Mouse (Mus musculus): Measurements from ENCODE around the gene Hist1h4c. TPM values are rescaled to one million over a fixed set of nuclear protein-coding genes. Genes with fewer than 3 reads are reported as not detected.
"Not testable (repeated sequence)": the region's sequence is repeated elsewhere in the genome, so short reads cannot be mapped to it uniquely, and the experiment has no call there.

Hist1h4c gene
- total and polyA plus RNA-seq, 2 experiments = 0.95 to 190 TPM

DNA sequence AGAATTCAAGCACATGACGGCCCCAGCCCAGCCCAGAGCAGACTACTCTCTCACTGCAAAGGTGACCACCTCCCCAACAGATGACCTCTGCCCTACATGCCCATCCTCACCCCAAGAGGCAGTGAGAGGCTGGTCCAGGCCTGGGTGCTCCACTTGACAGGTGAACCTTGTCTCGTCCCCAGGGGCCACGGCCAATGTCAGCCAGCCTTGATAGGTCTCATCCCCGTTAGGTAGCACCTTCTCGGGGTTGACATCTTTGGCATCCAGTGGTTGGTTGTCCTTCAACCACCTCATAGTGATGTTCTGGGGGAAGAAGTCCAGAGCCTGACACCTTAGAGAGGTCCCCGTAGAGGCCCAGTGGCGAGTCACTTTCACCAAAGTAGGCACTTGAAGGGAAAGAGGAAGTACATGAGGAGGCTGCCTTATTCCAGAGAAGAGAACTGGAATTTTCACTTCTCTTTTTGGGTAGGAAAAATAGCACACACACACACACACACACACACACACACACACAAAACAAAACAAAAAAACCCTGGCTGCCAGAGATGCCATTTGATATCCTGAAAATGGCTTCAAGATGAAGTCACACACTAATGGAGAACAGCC lies 7.6 kb upstream of the Hist1h4c start:
- no peak overlapping the region for H3K9ac ChIP-seq (ENCODE audit: low read depth, low read length)
- DNase-seq (ENCODE audit: extremely low read depth, low read depth, low spot score) = no peak
- TF ChIP-seq POLR2A (IDR thresholded peaks at IDR 0.05; ENCODE audit: extremely low read depth, insufficient read depth, low read length) (no peak), CTCF (IDR thresholded peaks at IDR 0.05; ENCODE audit: low read depth, low read length) (no peak)
- 96% methylated on average over 7 of the region's 7 CpGs for WGBS
- no peak overlapping the region for H3K4me3 ChIP-seq (ENCODE audit: insufficient read depth, low read depth, low read length)
- no peaks in the 10 kb centered on the region for H3K27me3 ChIP-seq (ENCODE audit: control insufficient read depth, insufficient read depth, low read length)
- H3K27ac ChIP-seq (replicated peaks; ENCODE audit: insufficient read depth, low read depth, low read length) = no peak overlapping the region
- peaks cover 16% of the 10 kb centered on the region; the same call in 1 of the 2 replicates for H3K36me3 ChIP-seq (ENCODE audit: control insufficient read depth, insufficient read depth, low read length)
- peaks cover 12% of the 10 kb centered on the region for H3K4me1 ChIP-seq (ENCODE audit: control insufficient read depth, insufficient read depth, low read length)
- H3K79me2 ChIP-seq (ENCODE audit: control insufficient read depth, insufficient read depth, low read length) = no peaks in the 10 kb centered on the region

DNA sequence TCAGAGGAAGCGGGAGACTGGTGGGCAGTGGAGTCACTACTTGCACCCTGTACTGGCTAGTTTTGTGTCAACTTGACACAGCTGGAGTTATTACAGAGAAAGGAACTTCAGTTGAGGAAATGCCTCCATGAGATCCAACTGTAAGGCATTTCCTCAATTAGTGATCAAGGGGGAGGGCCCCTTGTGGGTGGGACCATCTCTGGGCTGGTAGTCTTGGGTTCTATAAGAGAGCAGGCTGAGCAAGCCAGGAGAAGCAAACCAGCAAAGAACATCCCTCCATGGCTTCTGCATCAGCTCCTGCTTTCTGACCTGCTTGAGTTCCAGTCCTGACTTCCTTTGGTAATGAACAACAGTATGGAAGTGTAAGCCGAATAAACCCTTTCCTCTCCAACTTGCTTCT lies 4.5 kb upstream of the Hist1h4c start:
- WGBS = 72% methylated on average over 2 of the region's 2 CpGs
- DNase-seq (ENCODE audit: extremely low read depth, low read depth, low spot score); H3K4me1 ChIP-seq (ENCODE audit: control insufficient read depth, insufficient read depth, low read length); H3K27ac ChIP-seq (replicated peaks; ENCODE audit: insufficient read depth, low read depth, low read length); H3K9ac ChIP-seq (ENCODE audit: low read depth, low read length); H3K4me3 ChIP-seq (ENCODE audit: insufficient read depth, low read depth, low read length); H3K79me2 ChIP-seq (ENCODE audit: control insufficient read depth, insufficient read depth, low read length); H3K27me3 ChIP-seq (ENCODE audit: control insufficient read depth, insufficient read depth, low read length): not testable (repeated sequence)
- H3K36me3 ChIP-seq (ENCODE audit: control insufficient read depth, insufficient read depth, low read length) = peaks cover 16% of the 10 kb centered on the region; the same call in 1 of the 2 replicates

DNA sequence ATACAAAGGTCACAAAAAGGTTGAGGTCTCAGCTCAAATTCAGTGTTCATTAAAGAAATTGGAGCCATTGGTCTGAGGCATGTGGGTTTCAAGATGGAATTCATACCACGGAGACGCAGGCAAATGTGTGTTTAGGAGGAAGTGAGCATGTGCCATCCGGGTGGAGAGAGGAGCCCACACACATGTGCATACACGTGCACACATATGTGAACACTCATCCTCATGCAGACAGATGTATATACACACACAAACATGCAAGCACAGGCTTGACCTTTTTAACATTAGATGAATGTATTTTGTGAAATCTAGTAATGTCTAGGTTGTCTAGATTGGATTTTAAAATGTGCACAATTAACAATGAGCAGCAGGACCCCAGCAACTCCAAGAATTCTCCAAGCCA lies 4.0 kb upstream of the Hist1h4c start:
- Histone ChIP-seq H3K36me3 (ENCODE audit: control insufficient read depth, insufficient read depth, low read length) (peaks cover 16% of the 10 kb centered on the region; the same call in 1 of the 2 replicates), H3K4me1 (ENCODE audit: control insufficient read depth, insufficient read depth, low read length) (no peaks in the 10 kb centered on the region; the same call in 1 of the 2 replicates), H3K27ac (replicated peaks; ENCODE audit: insufficient read depth, low read depth, low read length) (no peak overlapping the region), H3K79me2 (ENCODE audit: control insufficient read depth, insufficient read depth, low read length) (no peaks in the 10 kb centered on the region), H3K4me3 (ENCODE audit: insufficient read depth, low read depth, low read length) (no peak overlapping the region), H3K9ac (ENCODE audit: low read depth, low read length) (no peak overlapping the region), H3K27me3 (ENCODE audit: control insufficient read depth, insufficient read depth, low read length) (no peaks in the 10 kb centered on the region)
- WGBS = 74% methylated on average over 4 of the region's 4 CpGs
- no peak for TF ChIP-seq CTCF (IDR thresholded peaks at IDR 0.05; ENCODE audit: low read depth, low read length)
- no peak for TF ChIP-seq POLR2A (IDR thresholded peaks at IDR 0.05; ENCODE audit: extremely low read depth, insufficient read depth, low read length)
- no peak for DNase-seq (ENCODE audit: extremely low read depth, low read depth, low spot score)

DNA sequence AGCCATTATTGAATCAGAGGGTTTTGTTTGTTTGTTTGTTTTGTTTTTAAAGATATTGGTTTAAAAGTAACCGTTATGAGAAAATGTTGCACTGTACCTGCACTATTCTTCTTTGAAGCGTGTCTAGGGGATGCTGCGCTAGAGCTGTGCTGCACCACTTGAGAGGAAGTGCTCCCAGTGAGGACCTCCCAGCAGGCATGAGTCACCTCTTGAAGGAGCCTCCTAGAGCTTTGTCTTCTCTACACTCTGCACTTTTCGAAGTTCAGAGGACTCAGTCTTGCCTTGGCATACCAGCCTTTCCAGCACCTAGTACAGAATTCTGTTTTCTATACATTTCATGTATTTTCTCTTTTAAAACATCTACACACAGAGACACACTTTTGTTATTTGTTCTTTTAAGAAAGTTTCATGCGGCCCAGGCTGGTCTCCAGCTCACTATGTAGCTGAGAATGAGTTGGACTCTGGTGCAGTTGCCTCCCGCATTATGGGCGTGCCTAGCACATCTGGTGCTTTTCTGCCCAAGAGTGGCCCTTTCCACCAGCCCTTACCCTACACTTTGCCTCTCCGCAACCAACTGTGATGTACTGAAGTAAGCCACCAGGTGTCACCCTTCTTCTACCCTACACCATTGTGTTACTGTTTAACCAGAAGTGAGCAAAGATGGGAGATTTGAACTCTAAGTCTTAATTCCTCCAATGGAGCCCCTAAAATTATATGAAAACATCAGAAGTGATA lies 2.7 kb upstream of the Hist1h4c start:
- Histone ChIP-seq H3K27ac (replicated peaks; ENCODE audit: insufficient read depth, low read depth, low read length) (no peak overlapping the region), H3K27me3 (ENCODE audit: control insufficient read depth, insufficient read depth, low read length) (no peaks in the 10 kb centered on the region), H3K9ac (ENCODE audit: low read depth, low read length) (no peak overlapping the region), H3K79me2 (ENCODE audit: control insufficient read depth, insufficient read depth, low read length) (no peaks in the 10 kb centered on the region), H3K36me3 (ENCODE audit: control insufficient read depth, insufficient read depth, low read length) (peaks cover 16% of the 10 kb centered on the region; the same call in 1 of the 2 replicates), H3K4me3 (ENCODE audit: insufficient read depth, low read depth, low read length) (no peak overlapping the region), H3K4me1 (ENCODE audit: control insufficient read depth, insufficient read depth, low read length) (peaks cover 4% of the 10 kb centered on the region)
- WGBS = 27% methylated on average over 8 of the region's 8 CpGs
- DNase-seq (ENCODE audit: extremely low read depth, low read depth, low spot score) = peak; percentile 83
- TF ChIP-seq POLR2A (IDR thresholded peaks at IDR 0.05; ENCODE audit: extremely low read depth, insufficient read depth, low read length) (no peak), CTCF (IDR thresholded peaks at IDR 0.05; ENCODE audit: low read depth, low read length) (peak; percentile 66)

DNA sequence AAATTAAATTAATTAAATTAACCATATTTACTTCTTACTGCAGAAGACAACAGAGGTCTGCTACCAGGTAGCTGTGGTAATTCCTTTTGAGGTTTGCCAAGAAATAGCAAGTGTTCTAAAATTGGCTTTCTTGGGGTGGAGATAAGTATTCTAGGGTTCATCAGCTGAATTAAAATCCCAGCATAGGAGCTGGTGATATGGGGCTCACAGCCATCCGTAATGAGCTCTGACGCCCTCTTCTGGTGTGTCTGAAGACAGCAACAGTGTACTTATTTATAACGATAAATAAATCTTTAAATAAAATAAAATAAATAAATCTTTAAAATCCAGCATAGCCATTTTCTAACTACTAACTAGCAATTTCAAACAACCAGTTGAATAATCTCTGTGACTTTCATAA lies 1.5 kb upstream of the Hist1h4c start:
- peaks cover 10% of the 10 kb centered on the region; the same call in 1 of the 2 replicates for H3K36me3 ChIP-seq (ENCODE audit: control insufficient read depth, insufficient read depth, low read length)
- H3K4me1 ChIP-seq (ENCODE audit: control insufficient read depth, insufficient read depth, low read length) = peaks cover 7% of the 10 kb centered on the region
- H3K4me3 ChIP-seq (ENCODE audit: insufficient read depth, low read depth, low read length) = no peak overlapping the region
- no peaks in the 10 kb centered on the region for H3K27me3 ChIP-seq (ENCODE audit: control insufficient read depth, insufficient read depth, low read length)
- H3K27ac ChIP-seq (replicated peaks; ENCODE audit: insufficient read depth, low read depth, low read length) = no peak overlapping the region
- no peak for DNase-seq (ENCODE audit: extremely low read depth, low read depth, low spot score)
- WGBS = 72% methylated on average over 3 of the region's 3 CpGs
- TF ChIP-seq CTCF (IDR thresholded peaks at IDR 0.05; ENCODE audit: low read depth, low read length) (no peak), POLR2A (IDR thresholded peaks at IDR 0.05; ENCODE audit: extremely low read depth, insufficient read depth, low read length) (no peak)
- H3K79me2 ChIP-seq (ENCODE audit: control insufficient read depth, insufficient read depth, low read length) = no peaks in the 10 kb centered on the region
- H3K9ac ChIP-seq (ENCODE audit: low read depth, low read length) = no peak overlapping the region

DNA sequence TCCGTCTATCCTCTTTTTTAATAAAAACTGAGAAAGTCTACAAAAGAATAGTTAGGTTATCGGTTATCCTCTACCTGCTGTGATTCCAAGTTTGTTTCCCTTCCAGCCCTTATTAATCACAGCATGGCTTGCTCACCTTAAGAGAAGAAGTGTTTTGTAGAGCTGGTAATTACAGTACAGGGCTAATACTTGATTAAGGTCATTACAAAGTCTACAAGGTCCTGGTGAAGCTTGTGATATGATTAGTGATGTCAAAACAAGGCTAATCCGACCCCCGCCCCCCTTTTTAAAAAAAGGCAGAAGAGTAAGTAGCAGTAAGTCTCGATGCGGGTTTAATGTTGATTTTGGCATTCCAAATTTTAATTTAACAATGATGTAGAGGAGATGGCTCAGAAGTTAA lies 742 bp upstream of the Hist1h4c start:
- no peak overlapping the region for H3K9ac ChIP-seq (ENCODE audit: low read depth, low read length)
- no peaks in the 10 kb centered on the region for H3K27me3 ChIP-seq (ENCODE audit: control insufficient read depth, insufficient read depth, low read length)
- no peaks in the 10 kb centered on the region for H3K79me2 ChIP-seq (ENCODE audit: control insufficient read depth, insufficient read depth, low read length)
- no peak overlapping the region for H3K4me3 ChIP-seq (ENCODE audit: insufficient read depth, low read depth, low read length)
- WGBS = 65% methylated on average over 6 of the region's 6 CpGs
- no peak for DNase-seq (ENCODE audit: extremely low read depth, low read depth, low spot score)
- H3K36me3 ChIP-seq (ENCODE audit: control insufficient read depth, insufficient read depth, low read length) = peaks cover 5% of the 10 kb centered on the region; the same call in 1 of the 2 replicates
- no peak for TF ChIP-seq CTCF (IDR thresholded peaks at IDR 0.05; ENCODE audit: low read depth, low read length)
- no peak for TF ChIP-seq POLR2A (IDR thresholded peaks at IDR 0.05; ENCODE audit: extremely low read depth, insufficient read depth, low read length)
- H3K27ac ChIP-seq (replicated peaks; ENCODE audit: insufficient read depth, low read depth, low read length) = no peak overlapping the region
- peaks cover 7% of the 10 kb centered on the region for H3K4me1 ChIP-seq (ENCODE audit: control insufficient read depth, insufficient read depth, low read length)

Data from liver, adult 2 months (tissue).